Mouse (Mus musculus) urinary bladder, postnatal 10 days (tissue): ENCODE measurements at regions not wholly inside any gene's neighbourhood (a gene's known extent, or its start where the extent isn't known, plus 50 kb on each side); places are given as distances from the start of the nearest gene placed in this dataset.

ENCODE experiments used
- DNase-seq: peaks from one replicate; pipeline ENCODE4 v3.0.0; 2022; ENCODE audit warnings: low spot score

GRCm38 (mm10) chr16:93015636-93016035 is 189.7 kb upstream of the Runx1 start:
- no peak for DNase-seq

- DNase-seq: no peak
Observed at GRCm38 (mm10) chr16:93014991-93015390, 189.0 kb upstream of the Runx1 start.

- DNase-seq: no peak
Observed at GRCm38 (mm10) chr16:93013881-93014280, 187.9 kb upstream of the Runx1 start.

GRCm38 (mm10) chr16:93013256-93013655 is 187.3 kb upstream of the Runx1 start:
- no peak for DNase-seq

- DNase-seq: no peak
Observed at GRCm38 (mm10) chr16:93011474-93011873, 185.5 kb upstream of the Runx1 start.

GRCm38 (mm10) chr16:93006321-93006984 is 180.5 kb upstream of the Runx1 start:
- no peak for DNase-seq

- no peak for DNase-seq
Observed at GRCm38 (mm10) chr16:93005470-93005869, 179.5 kb upstream of the Runx1 start.

- DNase-seq: no peak
Observed at GRCm38 (mm10) chr16:93003830-93004229, 177.9 kb upstream of the Runx1 start.

GRCm38 (mm10) chr16:92998689-92999088 is 172.7 kb upstream of the Runx1 start:
- DNase-seq: no peak

GRCm38 (mm10) chr16:92997636-92998035 is 171.7 kb upstream of the Runx1 start:
- DNase-seq: no peak

- DNase-seq: no peak
Observed at GRCm38 (mm10) chr16:92995993-92996350, 170.0 kb upstream of the Runx1 start.

GRCm38 (mm10) chr16:92995132-92995992 is 169.4 kb upstream of the Runx1 start:
- no peak for DNase-seq

- no peak for DNase-seq
Observed at GRCm38 (mm10) chr16:92992876-92993275, 166.9 kb upstream of the Runx1 start.

- no peak for DNase-seq
Observed at GRCm38 (mm10) chr16:92991405-92991804, 165.5 kb upstream of the Runx1 start.

GRCm38 (mm10) chr16:92988416-92988815 is 162.5 kb upstream of the Runx1 start:
- DNase-seq: no peak

GRCm38 (mm10) chr16:92988000-92988399 is 162.1 kb upstream of the Runx1 start:
- DNase-seq: no peak

GRCm38 (mm10) chr16:92985768-92986167 is 159.8 kb upstream of the Runx1 start:
- DNase-seq: no peak

GRCm38 (mm10) chr16:92982934-92983333 is 157.0 kb upstream of the Runx1 start:
- DNase-seq: no peak

GRCm38 (mm10) chr16:92979620-92980330 is 153.8 kb upstream of the Runx1 start:
- no peak for DNase-seq

GRCm38 (mm10) chr16:92976097-92976496 is 150.1 kb upstream of the Runx1 start:
- DNase-seq: no peak

GRCm38 (mm10) chr16:92975090-92975489 is 149.1 kb upstream of the Runx1 start:
- DNase-seq: no peak

- DNase-seq: no peak
Observed at GRCm38 (mm10) chr16:92972681-92973080, 146.7 kb upstream of the Runx1 start.

- no peak for DNase-seq
Observed at GRCm38 (mm10) chr16:92971956-92972355, 146.0 kb upstream of the Runx1 start.
